Mouse (Mus musculus) stomach, postnatal 0 days (tissue): ENCODE data around the gene Gm20671. TPM values are rescaled to one million over a fixed set of nuclear protein-coding genes. Genes with fewer than 3 reads are reported as not detected.
A peak's percentile ranks its signal among the peaks of the same experiment; 100 is the strongest.
"Not testable (repeated sequence)": the region's sequence is repeated elsewhere in the genome, so short reads cannot be mapped to it uniquely, and the experiment has no call there.

Experiments
- ATAC-seq: fragments of 200-750 bp; cut with Nextera tagmentation; 2 replicates; pipeline ENCODE4 v1.8.0; 2017; ENCODE audit not compliant: low FRiP score, low TSS enrichment
- DNase-seq: peaks from one replicate; pipeline ENCODE4 v3.0.0-alpha.2; 2016; ENCODE audit warnings: low spot score
- H3K27ac ChIP-seq: fragments of 300-500 bp; sonication (generic); replicated peaks from 2 replicates; pipeline ENCODE4 v1.5.1; 2014; ENCODE audit warnings: mild to moderate bottlenecking, control low read depth
- H3K27me3 ChIP-seq: fragments of 300-500 bp; sonication (generic); 2 replicates; pipeline ENCODE4 v1.6.1; 2014; ENCODE audit warnings: low read length; ENCODE audit not compliant: control insufficient read depth, insufficient read depth
- H3K36me3 ChIP-seq: fragments of 300-500 bp; sonication (generic); 2 replicates; pipeline ENCODE4 v1.6.1; 2014; ENCODE audit warnings: low read length, mixed read lengths; ENCODE audit not compliant: control insufficient read depth, insufficient read depth
- H3K4me1 ChIP-seq: fragments of 300-500 bp; sonication (generic); replicated peaks from 2 replicates; pipeline ENCODE4 v1.6.1; 2014; ENCODE audit warnings: antibody characterized with exemption; ENCODE audit not compliant: control insufficient read depth, insufficient read depth
- H3K4me2 ChIP-seq: fragments of 300-500 bp; sonication (generic); replicated peaks from 2 replicates; pipeline ENCODE4 v1.6.1; 2014; ENCODE audit warnings: low read depth, mild to moderate bottlenecking, control low read depth, moderate library complexity
- H3K4me3 ChIP-seq: fragments of 300-500 bp; sonication (generic); 2 replicates; pipeline ENCODE4 v1.5.1; 2014; ENCODE audit warnings: low read depth, low read length, control low read depth
- H3K9ac ChIP-seq: fragments of 300-500 bp; sonication (generic); 2 replicates; pipeline ENCODE4 v1.6.1; 2014; ENCODE audit warnings: mild to moderate bottlenecking, low read length, control low read depth, mixed read lengths
- H3K9me3 ChIP-seq: fragments of 300-500 bp; sonication (generic); 2 replicates; pipeline ENCODE4 v1.6.1; 2016; ENCODE audit warnings: low read length; ENCODE audit not compliant: control insufficient read depth
- CTCF ChIP-seq: IDR thresholded peaks from 2 replicates; pipeline ENCODE4 v1.5.1; 2016; ENCODE audit warnings: antibody characterized with exemption, low read depth, mild to moderate bottlenecking, moderate library complexity
- EP300 ChIP-seq: optimal IDR thresholded peaks from 2 replicates; pipeline ENCODE3; 2016; ENCODE audit warnings: antibody characterized with exemption
- WGBS: fragments of 180-500 bp; shearing (Covaris S2); extraction: QIAGEN DNeasy Blood & Tissue Kit; methylation state at CpG from one replicate; pipeline ENCODE4 v1.1.7; 2014; 5-methylcytosine and 5-hydroxymethylcytosine counted together
- polyA plus RNA-seq: library from polyadenylated mRNA; unstranded; fragments of >200 nt; fragmentation: Nextera tagmentation; extraction: Ambion mirVana; gene quantifications from 2 replicates; pipeline ENCODE4 v1.2.1, GENCODE M21; 2015

The Gm20671 gene
- polyA plus RNA-seq, 1 experiment from 2014 or later, result not detected

DNA sequence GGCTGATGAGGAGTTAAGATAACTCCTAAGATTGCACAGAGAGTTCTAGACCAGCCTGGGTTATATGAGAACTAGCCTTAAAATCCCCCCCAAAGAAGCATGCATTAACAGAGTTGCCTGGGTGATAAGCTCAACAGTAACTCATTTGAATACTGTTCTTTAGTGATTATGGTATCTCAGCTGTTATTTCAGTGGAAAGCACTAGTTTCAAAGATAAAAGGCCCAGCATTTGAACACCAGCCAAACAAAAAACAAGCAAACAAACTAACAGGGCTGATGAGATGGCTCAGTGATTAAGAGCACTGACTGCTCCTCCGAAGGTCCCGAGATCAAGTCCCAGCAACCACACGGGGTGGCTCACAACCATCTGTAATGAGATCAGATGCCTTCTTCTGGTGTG is 22.3 kb upstream of the Gm20671 start:
- no peak for ATAC-seq
- Histone ChIP-seq H3K9ac (no peak overlapping the region), H3K9me3 (no peaks in the 10 kb centered on the region), H3K4me2 (no peak overlapping the region), H3K27ac (no peak overlapping the region), H3K4me1 (0 out of 2 replicates have a peak, but pooled peaks cover 2% of the 10 kb centered on the region), H3K27me3 (no peaks in the 10 kb centered on the region), H3K36me3 (no peaks in the 10 kb centered on the region), H3K4me3 (no peak overlapping the region)
- 95% methylated on average over 3 of the region's 3 CpGs for WGBS
- TF ChIP-seq CTCF (no peak), EP300 (no peak)
- DNase-seq, result no peak

DNA sequence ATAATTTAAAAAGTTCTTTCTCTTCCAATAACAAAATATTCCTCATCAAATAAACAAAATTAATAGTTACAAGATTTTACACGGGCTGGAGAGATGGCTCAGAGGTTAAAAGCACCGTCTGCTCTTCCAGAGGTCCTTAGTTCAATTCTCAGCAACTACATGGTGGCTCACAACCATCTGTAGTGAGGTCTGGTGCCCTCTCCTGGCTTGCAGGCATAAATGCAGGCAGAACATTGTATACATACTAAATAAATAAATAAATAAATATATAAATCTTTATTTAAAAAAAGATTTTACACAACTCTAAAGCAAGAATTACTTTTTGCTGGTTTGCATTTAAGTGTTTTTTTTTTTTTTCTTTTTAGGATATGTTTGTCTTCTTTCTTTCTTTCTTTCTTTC is 13.1 kb upstream of the Gm20671 start:
- no peaks in the 10 kb centered on the region for H3K9me3 ChIP-seq
- no peaks in the 10 kb centered on the region for H3K27me3 ChIP-seq
- H3K4me3 ChIP-seq, result no peak overlapping the region
- peaks cover 21% of the 10 kb centered on the region for H3K36me3 ChIP-seq
- ATAC-seq (no peak), DNase-seq (no peak)
- H3K27ac ChIP-seq, result no peak overlapping the region
- H3K9ac ChIP-seq, result no peak overlapping the region
- no peaks in the 10 kb centered on the region for H3K4me1 ChIP-seq
- WGBS, result 81% methylated on average over 2 of the region's 2 CpGs
- no peak overlapping the region for H3K4me2 ChIP-seq
- peak; percentile 32 for TF ChIP-seq CTCF
- no peak for TF ChIP-seq EP300

DNA sequence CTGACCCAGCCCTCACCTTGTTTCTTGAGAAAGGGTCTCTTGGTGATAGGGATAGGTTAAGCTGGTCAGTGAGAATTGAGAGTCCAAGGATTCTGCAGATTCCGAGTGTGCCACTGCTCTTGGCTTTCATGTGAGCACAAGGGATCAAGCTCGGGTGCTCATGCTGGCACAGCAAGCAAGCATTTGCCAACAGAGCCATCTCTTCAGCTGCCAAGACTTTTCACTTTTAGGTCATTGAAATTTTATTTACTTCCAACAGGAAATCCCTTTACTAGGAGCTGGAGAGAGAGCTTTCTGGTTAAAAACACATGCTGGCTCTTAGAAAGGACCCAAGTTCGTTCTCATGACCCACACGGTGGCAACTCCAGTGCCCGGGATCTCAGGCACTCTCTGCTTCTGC is 10.1 kb upstream of the Gm20671 start:
- 85% methylated on average over 5 of the region's 5 CpGs for WGBS
- TF ChIP-seq CTCF (no peak), EP300 (no peak)

GRCm38 (mm10) chr5:32834497-32834896 is 7.6 kb upstream of the Gm20671 start:
- no peak overlapping the region for H3K4me2 ChIP-seq
- ATAC-seq (no peak), DNase-seq (no peak)
- H3K36me3 ChIP-seq, result peaks cover 12% of the 10 kb centered on the region
- TF ChIP-seq EP300 (no peak), CTCF (no peak)
- H3K27ac ChIP-seq, result no peak overlapping the region
- H3K9ac ChIP-seq, result no peak overlapping the region
- no peaks in the 10 kb centered on the region for H3K4me1 ChIP-seq
- 75% methylated on average over 1 of the region's 1 CpGs for WGBS
- no peak overlapping the region for H3K4me3 ChIP-seq
- no peaks in the 10 kb centered on the region for H3K27me3 ChIP-seq
- no peaks in the 10 kb centered on the region for H3K9me3 ChIP-seq

More for the DNA sequence above, 10.1 kb upstream of the Gm20671 start:
- DNase-seq (no peak), ATAC-seq (no peak)
- H3K4me2 ChIP-seq, result no peak overlapping the region
- no peaks in the 10 kb centered on the region for H3K4me1 ChIP-seq
- H3K36me3 ChIP-seq, result peaks cover 24% of the 10 kb centered on the region
- H3K27ac ChIP-seq, result no peak overlapping the region
- H3K4me3 ChIP-seq, result no peak overlapping the region
- H3K9me3 ChIP-seq, result no peaks in the 10 kb centered on the region
- no peak overlapping the region for H3K9ac ChIP-seq
- H3K27me3 ChIP-seq, result no peaks in the 10 kb centered on the region

DNA sequence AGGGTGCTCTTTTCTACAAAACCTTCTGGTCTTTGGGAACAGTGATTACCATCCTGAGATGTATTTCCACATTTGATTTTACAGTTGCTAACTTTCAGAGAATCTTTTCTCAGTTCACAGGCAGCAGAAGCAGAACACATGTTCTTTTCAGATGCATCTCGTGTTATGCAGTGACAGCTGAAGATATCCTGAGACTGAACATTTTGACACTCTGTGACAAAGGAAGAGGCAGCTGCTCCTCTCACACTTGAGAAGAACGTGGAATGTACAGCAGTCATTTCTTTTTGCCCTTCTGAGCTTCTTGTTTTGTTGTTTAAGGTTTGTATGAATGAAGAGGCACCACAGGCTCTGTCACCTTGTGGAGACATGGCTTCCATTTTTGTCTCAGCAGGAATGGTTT is 3.1 kb upstream of the Gm20671 start:
- ATAC-seq, result no peak
- Histone ChIP-seq H3K27me3 (no peaks in the 10 kb centered on the region), H3K27ac (no peak overlapping the region), H3K36me3 (peaks cover 10% of the 10 kb centered on the region), H3K4me3 (no peak overlapping the region), H3K9me3 (no peaks in the 10 kb centered on the region), H3K4me1 (no peaks in the 10 kb centered on the region), H3K9ac (no peak overlapping the region), H3K4me2 (no peak overlapping the region)
- 92% methylated on average over 2 of the region's 2 CpGs for WGBS
- DNase-seq, result no peak
- TF ChIP-seq EP300, result no peak
- no peak for TF ChIP-seq CTCF

GRCm38 (mm10) chr5:32828766-32829165 is 1.9 kb upstream of the Gm20671 start:
- DNase-seq, H3K4me1 ChIP-seq, H3K9ac ChIP-seq, H3K4me3 ChIP-seq, H3K9me3 ChIP-seq, H3K27ac ChIP-seq, H3K36me3 ChIP-seq, H3K27me3 ChIP-seq, H3K4me2 ChIP-seq, ATAC-seq: not testable (repeated sequence)
- WGBS, result 85% methylated on average over 1 of the region's 1 CpGs
